Mouse (Mus musculus): ENCODE data around the gene Cd2bp2. TPM values are rescaled to one million over a fixed set of nuclear protein-coding genes. Genes with fewer than 3 reads are reported as not detected.

Gene Cd2bp2
- total RNA-seq, 2 experiments from 2014 or later, result 36.9 to 38.0 TPM

- intact Hi-C loops (cut with DNase I), result no loop called here
- no peak for DNase-seq
Observed at GRCm38 (mm10) chr7:127220440-127220839, 24.6 kb upstream of the Cd2bp2 start.

GRCm38 (mm10) chr7:127218670-127219069 lies 22.8 kb upstream of the Cd2bp2 start:
- intact Hi-C loops (cut with DNase I), result no loop called here
- no peak for DNase-seq

- intact Hi-C loops (cut with DNase I), result no loop called here
- DNase-seq, result no peak
Observed at GRCm38 (mm10) chr7:127217901-127218642, 22.2 kb upstream of the Cd2bp2 start.

- intact Hi-C loops (cut with DNase I), result no loop called here
- no peak for DNase-seq
Observed at GRCm38 (mm10) chr7:127217475-127217874, 21.6 kb upstream of the Cd2bp2 start.

GRCm38 (mm10) chr7:127216307-127216706 lies 20.5 kb upstream of the Cd2bp2 start:
- no peak for DNase-seq
- intact Hi-C loops (cut with DNase I), result no loop called here

- intact Hi-C loops (cut with DNase I), result no loop called here
Observed at GRCm38 (mm10) chr7:127214981-127215871, 19.4 kb upstream of the Cd2bp2 start.

GRCm38 (mm10) chr7:127214521-127214920 lies 18.7 kb upstream of the Cd2bp2 start:
- DNase-seq, result no peak
- intact Hi-C loops (cut with DNase I), result no loop called here

More at GRCm38 (mm10) chr7:127214981-127215871, 19.4 kb upstream of the Cd2bp2 start:
- peak; percentile 65 to 69 for DNase-seq

GRCm38 (mm10) chr7:127213930-127214329 lies 18.1 kb upstream of the Cd2bp2 start:
- DNase-seq, result no peak
- intact Hi-C loops (cut with DNase I), result loop anchor here (1.0 kb wide), 1 partner anchor 15 kb away; no protein-coding TSS in a partner anchor

GRCm38 (mm10) chr7:127213485-127213884 lies 17.6 kb upstream of the Cd2bp2 start:
- intact Hi-C loops (cut with DNase I), result loop anchor here (1.0 kb wide), 1 partner anchor 16 kb away; no protein-coding TSS in a partner anchor
- DNase-seq, result peak in 1 of 2 experiments; percentile 39

GRCm38 (mm10) chr7:127212432-127213250 lies 16.8 kb upstream of the Cd2bp2 start:
- no peak for DNase-seq
- intact Hi-C loops (cut with DNase I), result loop anchor here (1.0 kb wide), 1 partner anchor 17 kb away; no protein-coding TSS in a partner anchor

GRCm38 (mm10) chr7:127211014-127211745 lies 15.3 kb upstream of the Cd2bp2 start:
- no peak for DNase-seq
- intact Hi-C loops (cut with DNase I), result no loop called here

GRCm38 (mm10) chr7:127210266-127210665 lies 14.4 kb upstream of the Cd2bp2 start:
- no peak for DNase-seq
- intact Hi-C loops (cut with DNase I), result no loop called here

GRCm38 (mm10) chr7:127209851-127210250 lies 14.0 kb upstream of the Cd2bp2 start:
- intact Hi-C loops (cut with DNase I), result no loop called here
- DNase-seq, result no peak

- DNase-seq, result peak; percentile 91 to 93
- intact Hi-C loops (cut with DNase I), result no loop called here
Observed at GRCm38 (mm10) chr7:127208553-127209438, 12.9 kb upstream of the Cd2bp2 start, which contains the start of gene Mylpf. TSS of gene Mylpf (plus strand) at chr7:127208890.

GRCm38 (mm10) chr7:127208295-127208552 lies 12.4 kb upstream of the Cd2bp2 start, which contains the start of gene Tbc1d10b:
TSS of gene Tbc1d10b (minus strand) at chr7:127208468.
- no peak for DNase-seq
- intact Hi-C loops (cut with DNase I), result no loop called here

- peak in 1 of 2 experiments; percentile 31 for DNase-seq
- intact Hi-C loops (cut with DNase I), result no loop called here
Observed at GRCm38 (mm10) chr7:127207374-127208294, 11.8 kb upstream of the Cd2bp2 start.

- DNase-seq, result no peak
- intact Hi-C loops (cut with DNase I), result no loop called here
Observed at GRCm38 (mm10) chr7:127206606-127207005, 10.8 kb upstream of the Cd2bp2 start.

GRCm38 (mm10) chr7:127196484-127196883 lies 634 bp upstream of the Cd2bp2 start:
- intact Hi-C loops (cut with DNase I), result loop anchor here (1.0 to 5.0 kb wide), 3 partner anchors 38 to 334 kb away; partner anchors contain the start of genes Hirip3, Ino80e and Kif22

More at GRCm38 (mm10) chr7:127196484-127196883, 634 bp upstream of the Cd2bp2 start:
- DNase-seq, result no peak
